Comparison of ENCODE assay signal across 20 mouse cellular contexts in the genomic region with DNA sequence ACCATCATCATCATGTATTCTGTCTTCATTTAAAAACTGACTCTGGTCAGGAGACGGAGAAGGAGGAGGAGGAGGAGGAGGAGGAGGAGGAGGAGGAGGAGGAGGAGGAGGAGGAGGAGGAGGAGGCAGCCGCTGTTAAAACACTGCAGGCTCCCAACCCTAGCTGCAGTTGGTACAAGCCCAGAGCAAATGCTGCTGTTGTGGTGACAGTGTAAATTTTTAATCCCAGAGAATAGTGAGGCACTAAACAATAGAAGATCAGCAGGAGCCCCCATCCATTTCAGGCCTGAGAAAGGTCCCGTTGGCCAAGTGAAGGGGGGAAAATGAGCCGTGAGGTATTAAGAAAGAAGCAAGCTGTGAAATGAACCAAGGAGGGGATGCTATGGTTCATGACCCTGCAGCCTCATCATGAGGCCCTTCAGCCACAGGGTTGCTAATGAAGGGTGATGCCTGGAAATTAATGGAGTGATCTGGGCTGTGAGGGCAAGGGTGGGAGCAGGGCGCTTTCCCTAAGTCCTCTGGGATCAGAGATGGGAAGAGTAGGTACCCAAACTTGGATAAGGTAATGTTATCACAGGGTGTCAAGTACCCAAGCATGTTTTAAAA.
DNase-seq lines count a peak whose midpoint lies in the region; ATAC-seq and TF ChIP-seq lines count a peak whose summit lies in the region.
"Had no signal": no experiment of that assay in that cellular context is flagged by ENCODE, and none has a peak within 500 bp of the region (broad histone marks: within the 10 kb centered on the region; RNA-seq: fewer than 3 reads in every experiment).

No protein-coding gene starts in this region.

- H3K27me3 ChIP-seq in hindbrain, embryonic 10.5 days (ENCODE audit: insufficient read depth, poor library complexity, severe bottlenecking), result peaks cover 9% of the 10 kb centered on the region
- no peaks in the 10 kb centered on the region for H3K27me3 ChIP-seq in hindbrain, postnatal 0 days (ENCODE audit: insufficient read depth, low read length)
- peaks cover 20% of the 10 kb centered on the region for H3K27me3 ChIP-seq in midbrain, embryonic 12.5 days
- no peaks in the 10 kb centered on the region for H3K27me3 ChIP-seq in midbrain, embryonic 15.5 days (replicated peaks)
- H3K27me3 ChIP-seq: liver, embryonic 12.5 days had no signal

- no peak overlapping the region for H3K4me2 ChIP-seq in hindbrain, postnatal 0 days (ENCODE audit: low read depth, low read length)
- H3K4me2 ChIP-seq in midbrain, embryonic 12.5 days (replicated peaks), result no peak overlapping the region
- H3K4me2 ChIP-seq in midbrain, embryonic 15.5 days, result no peak overlapping the region
- H3K4me2 ChIP-seq: heart, embryonic 11.5 days; limb, embryonic 12.5 days; liver, embryonic 12.5 days; lung, embryonic 14.5 days had no signal

- no peak overlapping the region for H3K9ac ChIP-seq in hindbrain, postnatal 0 days (replicated peaks; ENCODE audit: low read length)
- no peak overlapping the region for H3K9ac ChIP-seq in midbrain, embryonic 12.5 days (replicated peaks)
- H3K9ac ChIP-seq in midbrain, embryonic 15.5 days, result no peak overlapping the region
- H3K9ac ChIP-seq: limb, embryonic 12.5 days; liver, embryonic 12.5 days; lung, embryonic 14.5 days had no signal

- peaks cover 47% of the 10 kb centered on the region for H3K4me1 ChIP-seq in hindbrain, embryonic 10.5 days (replicated peaks)
- 0 out of 2 replicates have a peak, but pooled peaks cover 4% of the 10 kb centered on the region for H3K4me1 ChIP-seq in hindbrain, postnatal 0 days (ENCODE audit: insufficient read depth, low read length)
- peaks cover 31% of the 10 kb centered on the region for H3K4me1 ChIP-seq in midbrain, embryonic 12.5 days
- H3K4me1 ChIP-seq in midbrain, embryonic 15.5 days, result peaks cover 27% of the 10 kb centered on the region
- H3K4me1 ChIP-seq: liver, embryonic 12.5 days had no signal

- DNase-seq in embryo, embryonic 10 days (ENCODE audit: low spot score), result peak; percentile 62
- DNase-seq in embryo, embryonic 11 days, result no peak
- peak; percentile 25 for DNase-seq in hindbrain, embryonic 10.5 days (ENCODE audit: low spot score)
- no peak for DNase-seq in hindbrain, postnatal 0 days (ENCODE audit: low spot score)
- peak; percentile 78 for DNase-seq in retina, embryonic 14.5 days (ENCODE audit: low spot score)
- no peak for DNase-seq in gastrocnemius, adult 2 months
- DNase-seq: adrenal gland, adult 8-10 months; cerebellum, adult 9-11 months; heart, postnatal 10 days; kidney, adult 2 months; lung, embryonic 14.5 days; lung, postnatal 36 days; right cerebral cortex, postnatal 14 days; spleen, adult 18-20 months; thymus, postnatal 36 days had no signal

- 24% methylated on average over 4 of the region's 5 CpGs for WGBS in hindbrain, embryonic 10.5 days
- WGBS in hindbrain, postnatal 0 days, result 27% methylated on average over 5 of the region's 5 CpGs
- WGBS in midbrain, embryonic 12.5 days, result 14% methylated on average over 5 of the region's 5 CpGs
- 17% methylated on average over 5 of the region's 5 CpGs for WGBS in midbrain, embryonic 15.5 days

- ATAC-seq in hindbrain, postnatal 0 days, result no peak
- peak; percentile 64 for ATAC-seq in midbrain, embryonic 12.5 days (ENCODE audit: low FRiP score, low read depth)
- no peak for ATAC-seq in midbrain, embryonic 15.5 days (replicated peaks)
- ATAC-seq: liver, embryonic 12.5 days had no signal

- intact Hi-C loops in gastrocnemius, adult 2 months (cut with DNase I), result no loop called here

- no peak overlapping the region for H3K4me3 ChIP-seq in hindbrain, embryonic 10.5 days
- no peak overlapping the region for H3K4me3 ChIP-seq in hindbrain, postnatal 0 days (ENCODE audit: low read length)
- no peak overlapping the region for H3K4me3 ChIP-seq in midbrain, embryonic 12.5 days
- no peak overlapping the region for H3K4me3 ChIP-seq in midbrain, embryonic 15.5 days
- H3K4me3 ChIP-seq in gastrocnemius, adult 2 months, result no peak overlapping the region
- H3K4me3 ChIP-seq: limb, embryonic 12.5 days; liver, embryonic 12.5 days had no signal

- H3K27ac ChIP-seq in hindbrain, embryonic 10.5 days, result peak overlapping the region; percentile 59; the same call in 1 of the 2 replicates
- no peak overlapping the region for H3K27ac ChIP-seq in hindbrain, postnatal 0 days
- peak overlapping the region; percentile 54 for H3K27ac ChIP-seq in midbrain, embryonic 12.5 days (replicated peaks)
- H3K27ac ChIP-seq in midbrain, embryonic 15.5 days, result no peak overlapping the region
- H3K27ac ChIP-seq in gastrocnemius, adult 2 months, result no peak overlapping the region
- H3K27ac ChIP-seq: limb, embryonic 12.5 days; liver, embryonic 12.5 days had no signal

- no peaks in the 10 kb centered on the region for H3K36me3 ChIP-seq in hindbrain, embryonic 10.5 days
- H3K36me3 ChIP-seq in hindbrain, postnatal 0 days (ENCODE audit: insufficient read depth, low read length), result no peaks in the 10 kb centered on the region
- no peaks in the 10 kb centered on the region for H3K36me3 ChIP-seq in midbrain, embryonic 12.5 days
- no peaks in the 10 kb centered on the region for H3K36me3 ChIP-seq in midbrain, embryonic 15.5 days (replicated peaks)
- H3K36me3 ChIP-seq: limb, embryonic 12.5 days; liver, embryonic 12.5 days had no signal

- no peak for TF ChIP-seq CTCF in hindbrain, postnatal 0 days (IDR thresholded peaks at IDR 0.05; ENCODE audit: low read depth)
- no peak for TF ChIP-seq CTCF in gastrocnemius, adult 2 months (IDR thresholded peaks at IDR 0.05)

- no peaks in the 10 kb centered on the region for H3K9me3 ChIP-seq in hindbrain, embryonic 10.5 days
- no peaks in the 10 kb centered on the region for H3K9me3 ChIP-seq in hindbrain, postnatal 0 days (ENCODE audit: low read length)
- no peaks in the 10 kb centered on the region for H3K9me3 ChIP-seq in midbrain, embryonic 12.5 days
- H3K9me3 ChIP-seq in midbrain, embryonic 15.5 days, result no peaks in the 10 kb centered on the region
- H3K9me3 ChIP-seq: limb, embryonic 12.5 days; liver, embryonic 12.5 days had no signal

Comparison
In these comparisons a context has a peak if more than half of its experiments do, and no peak if none do; other contexts are left out.
1. DNase-seq: peak in embryo, embryonic 10 days (single experiment), hindbrain, embryonic 10.5 days (single experiment) and retina, embryonic 14.5 days (single experiment); none in embryo, embryonic 11 days (single experiment), hindbrain, postnatal 0 days (single experiment) and gastrocnemius, adult 2 months (single experiment).
2. H3K27ac ChIP-seq: peak in hindbrain, embryonic 10.5 days (single experiment) and midbrain, embryonic 12.5 days (single experiment); none in hindbrain, postnatal 0 days (single experiment), midbrain, embryonic 15.5 days (single experiment) and gastrocnemius, adult 2 months (single experiment).